Mouse (Mus musculus) Patski (cell line): ENCODE measurements around the gene Mylip. TPM values are rescaled to one million over a fixed set of nuclear protein-coding genes. Genes with fewer than 3 reads are reported as not detected.
A peak's percentile ranks its signal among the peaks of the same experiment; 100 is the strongest.

Experiments
- ATAC-seq: fragments of 100-300 bp; one replicate; pipeline ENCODE4 v1.8.0; 2021
- CTCF ChIA-PET: fragments of 350-600 bp; sonication (Branson Sonifier 250); formaldehyde crosslinking; loops from one replicate; lab custom pipeline; 2022; ENCODE audit warnings: inconsistent platforms; lab: Charles Lee
- POLR2A ChIA-PET: fragments of 350-600 bp; sonication (Branson Sonifier 250); formaldehyde crosslinking; loops from one replicate; lab custom pipeline; 2022; ENCODE audit warnings: antibody characterized with exemption, inconsistent platforms; lab: Charles Lee
- DNase-seq: peaks from one replicate; pipeline ENCODE4 v3.0.0-alpha.2; 2011; ENCODE audit warnings: low read depth, low spot score
- H3K27me3 ChIP-seq: fragments of 371-371 bp; one replicate; pipeline ENCODE4 v1.5.1; 2021
- CTCF ChIP-seq: fragments of 100-300 bp; IDR thresholded peaks from one replicate; pipeline ENCODE4 v1.5.1; 2021
- in situ Hi-C: fragments of 300-500 bp; cut with MboI; formaldehyde crosslinking; loops from 3 replicates; pipeline ENCODE4 v1.11.1; 2018; ENCODE audit warnings: low pct_unique_long_range_greater_than_20kb, mixed read lengths
- polyA plus RNA-seq: library from polyadenylated mRNA; unstranded; gene quantifications from one replicate; pipeline ENCODE4 v1.2.3, GENCODE M21; 2021

The Mylip gene
- polyA plus RNA-seq, 1 experiment from 2014 or later, result 21.6 TPM

DNA sequence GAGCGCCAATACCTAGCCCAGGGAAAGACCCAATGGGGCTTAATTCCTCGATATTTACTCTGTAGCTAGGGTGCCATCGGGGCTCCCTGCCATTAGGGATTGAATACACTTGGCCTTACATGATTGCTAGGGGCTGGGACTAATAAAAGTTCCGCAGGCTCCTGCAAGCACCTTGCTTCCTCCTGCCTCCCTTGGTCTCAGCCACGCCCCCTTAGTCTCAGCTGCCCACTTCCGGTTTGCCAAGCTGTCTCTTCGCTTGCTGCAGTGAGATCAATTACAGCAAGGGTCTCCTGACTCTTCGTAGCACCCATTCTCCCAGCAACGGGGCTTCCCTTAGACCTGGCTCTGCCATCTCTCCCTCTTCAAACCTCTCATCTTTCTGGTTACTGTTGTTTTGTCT, 63.5 kb downstream of the Mylip start:
- POLR2A ChIA-PET, result interaction anchor here (0.5 kb wide), 1 partner anchor 55 kb away, joined by 3 read pairs; no protein-coding TSS in a partner anchor
- TF ChIP-seq CTCF, result no peak

DNA sequence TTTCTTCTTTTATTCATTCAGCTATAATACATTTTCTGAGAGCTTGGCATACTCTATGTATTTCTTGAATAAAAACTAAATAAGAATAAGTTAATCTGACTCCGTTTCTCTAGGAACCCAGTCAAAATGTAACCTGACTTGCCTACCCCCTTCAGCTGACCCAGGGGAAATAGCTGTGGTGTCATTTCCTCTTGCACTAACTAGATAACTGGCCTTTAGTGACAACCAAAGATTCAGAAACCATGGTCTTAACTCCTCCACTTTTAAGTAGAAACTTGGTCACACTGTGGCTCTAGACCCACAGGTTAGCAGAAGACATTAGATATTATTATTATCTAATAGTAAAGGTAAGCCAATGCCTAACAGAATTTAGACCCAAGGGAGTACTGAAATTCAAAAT, 64.5 kb downstream of the Mylip start:
- no peaks in the 10 kb centered on the region for H3K27me3 ChIP-seq
- CTCF ChIA-PET, result interaction anchor here (1.4 kb wide), 1 partner anchor 11 kb away, joined by 6 read pairs; no protein-coding TSS in a partner anchor
- DNase-seq (no peak), ATAC-seq (no peak)
- POLR2A ChIA-PET, result no interaction called here
- TF ChIP-seq CTCF, result no peak
- in situ Hi-C loops, result no loop called here

More for the DNA sequence above, 63.5 kb downstream of the Mylip start:
- CTCF ChIA-PET, result interaction anchor here (1.0 to 1.5 kb wide), 3 partner anchors 8 to 422 kb away, joined by 3 to 6 read pairs (median 4); no protein-coding TSS in a partner anchor
- H3K27me3 ChIP-seq, result no peaks in the 10 kb centered on the region
- DNase-seq (no peak), ATAC-seq (no peak)
- in situ Hi-C loops, result no loop called here

DNA sequence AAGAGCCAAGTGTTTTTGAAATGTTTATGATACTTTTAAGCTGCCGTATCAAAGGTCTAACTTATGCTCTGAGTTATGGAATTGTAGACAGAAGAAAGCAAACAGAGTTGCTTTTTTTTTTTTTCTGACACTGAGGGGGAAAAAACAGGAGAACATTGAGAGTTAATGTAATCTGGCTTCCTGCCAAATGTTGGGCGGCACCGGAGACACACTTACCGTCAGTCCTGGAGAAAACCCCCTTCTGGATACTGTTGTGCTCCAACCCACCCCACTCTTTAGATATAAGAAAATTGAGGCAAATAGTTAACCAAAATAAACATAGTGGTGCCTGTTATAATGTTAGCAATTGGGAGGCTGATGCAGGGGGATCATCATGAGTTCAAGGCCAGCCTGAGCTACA, 65.1 kb downstream of the Mylip start:
- CTCF ChIA-PET, result no interaction called here
- POLR2A ChIA-PET, result no interaction called here
- DNase-seq (no peak), ATAC-seq (no peak)
- in situ Hi-C loops, result no loop called here
- no peak for TF ChIP-seq CTCF
- H3K27me3 ChIP-seq, result no peaks in the 10 kb centered on the region

DNA sequence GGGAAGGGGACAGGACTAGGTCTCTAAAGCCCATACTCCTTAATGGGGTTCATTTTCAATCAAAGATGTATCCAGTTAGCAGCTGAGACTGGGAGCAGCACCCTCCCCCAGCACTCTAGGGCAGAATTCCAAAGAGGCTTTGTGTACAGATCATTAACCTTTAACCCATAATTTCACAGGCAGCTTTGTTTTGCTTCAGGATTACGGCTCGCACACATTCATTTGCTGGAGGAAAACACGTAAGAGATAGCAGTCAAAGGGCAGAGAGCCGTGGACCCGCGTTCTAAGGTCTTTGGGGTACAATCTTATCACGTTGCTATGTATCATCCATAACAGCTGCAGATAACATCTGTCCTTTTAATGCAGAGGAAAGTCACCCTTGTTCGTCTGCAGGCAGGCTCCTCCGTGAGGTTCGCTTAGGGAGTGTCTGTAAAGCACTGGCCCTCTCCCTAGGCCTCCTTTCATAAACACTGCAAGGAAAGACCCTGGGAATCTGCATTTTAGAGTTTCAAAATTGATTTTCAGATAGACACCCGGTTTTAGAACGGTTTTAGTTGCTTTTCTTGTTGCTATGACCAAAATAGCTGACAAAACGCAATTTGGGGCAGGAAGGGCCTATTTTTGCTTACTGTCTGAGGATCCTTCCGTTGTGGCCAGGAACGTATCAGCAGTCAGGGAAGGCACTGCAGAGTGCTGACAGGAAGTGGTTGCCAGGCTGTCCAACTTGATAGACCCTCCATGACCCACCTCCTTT, 65.7 kb downstream of the Mylip start:
- DNase-seq (no peak), ATAC-seq (no peak)
- CTCF ChIA-PET, result no interaction called here
- in situ Hi-C loops, result no loop called here
- POLR2A ChIA-PET, result no interaction called here
- TF ChIP-seq CTCF, result no peak
- H3K27me3 ChIP-seq, result no peaks in the 10 kb centered on the region

DNA sequence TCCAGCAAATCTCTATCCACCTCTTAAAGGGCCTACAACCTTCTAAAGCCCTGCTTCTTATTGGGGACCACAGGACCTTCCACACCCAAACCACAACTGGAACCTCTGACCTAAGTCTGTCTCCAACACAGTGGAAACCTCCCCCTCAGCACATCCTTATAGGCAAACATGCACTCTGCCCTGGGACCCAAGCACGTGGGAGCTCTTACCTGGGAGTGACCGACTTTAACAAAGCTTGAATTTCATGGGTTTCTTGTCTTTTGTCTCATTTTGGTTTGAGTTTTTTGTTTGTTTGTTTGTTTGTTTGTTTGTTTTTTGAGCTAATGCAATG, 66.3 kb downstream of the Mylip start:
- in situ Hi-C loops, result no loop called here
- ChIA-PET CTCF (no interaction called here), POLR2A (no interaction called here)
- no peaks in the 10 kb centered on the region for H3K27me3 ChIP-seq
- DNase-seq, result no peak
- no peak for ATAC-seq
- no peak for TF ChIP-seq CTCF

DNA sequence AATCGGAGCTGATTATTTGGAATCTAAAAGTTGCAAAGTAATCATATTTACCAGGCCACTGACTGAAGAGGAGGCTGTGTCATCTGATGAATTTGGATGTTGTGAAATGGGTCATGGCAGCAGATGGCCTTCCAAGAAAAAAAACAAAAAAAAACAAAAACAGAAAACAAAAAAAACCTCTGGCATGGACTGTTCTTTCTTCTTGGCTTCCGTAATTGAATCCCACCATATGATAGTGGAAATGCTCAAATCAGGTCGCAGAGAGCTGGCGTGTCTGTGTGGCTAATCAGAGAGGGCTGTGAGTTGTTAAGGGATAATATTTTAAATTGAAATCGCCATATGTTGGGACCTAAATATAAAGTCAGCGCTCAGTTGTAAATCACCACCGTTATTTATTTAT, 67.9 kb downstream of the Mylip start:
- ChIA-PET CTCF (interaction anchor here (1.4 to 2.1 kb wide), 3 partner anchors 12 to 15 kb away, joined by 3 to 9 read pairs (median 5); no protein-coding TSS in a partner anchor), POLR2A (no interaction called here)
- in situ Hi-C loops, result no loop called here
- no peak for TF ChIP-seq CTCF
- no peak for ATAC-seq
- no peaks in the 10 kb centered on the region for H3K27me3 ChIP-seq
- DNase-seq, result no peak

DNA sequence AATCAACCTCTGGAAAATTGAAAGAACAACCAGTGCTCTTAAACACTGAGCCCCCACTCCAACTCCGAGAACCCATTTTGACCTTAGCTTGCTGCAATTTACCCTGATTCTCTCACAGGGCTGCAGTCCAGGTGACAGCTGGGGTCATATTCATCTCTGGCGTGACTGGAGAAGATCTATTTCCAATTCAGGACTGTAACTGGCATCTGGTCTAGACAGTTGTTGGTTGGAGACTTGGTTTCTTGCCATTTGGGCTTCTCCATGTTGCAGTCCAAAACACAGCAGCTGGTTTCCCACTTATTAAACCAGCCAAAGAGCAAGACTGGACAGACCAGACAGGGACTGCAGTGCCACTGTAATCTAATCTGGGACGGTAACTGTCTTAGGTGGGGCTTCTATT, 70.6 kb downstream of the Mylip start:
- DNase-seq (no peak), ATAC-seq (no peak)
- H3K27me3 ChIP-seq, result no peaks in the 10 kb centered on the region
- ChIA-PET CTCF (interaction anchor here (1.7 kb wide), 1 partner anchor 17 kb away, joined by 3 read pairs; no protein-coding TSS in a partner anchor), POLR2A (no interaction called here)
- TF ChIP-seq CTCF, result no peak
- in situ Hi-C loops, result loop anchor here (5.0 kb wide), 1 partner anchor 68 kb away; no protein-coding TSS in a partner anchor

DNA sequence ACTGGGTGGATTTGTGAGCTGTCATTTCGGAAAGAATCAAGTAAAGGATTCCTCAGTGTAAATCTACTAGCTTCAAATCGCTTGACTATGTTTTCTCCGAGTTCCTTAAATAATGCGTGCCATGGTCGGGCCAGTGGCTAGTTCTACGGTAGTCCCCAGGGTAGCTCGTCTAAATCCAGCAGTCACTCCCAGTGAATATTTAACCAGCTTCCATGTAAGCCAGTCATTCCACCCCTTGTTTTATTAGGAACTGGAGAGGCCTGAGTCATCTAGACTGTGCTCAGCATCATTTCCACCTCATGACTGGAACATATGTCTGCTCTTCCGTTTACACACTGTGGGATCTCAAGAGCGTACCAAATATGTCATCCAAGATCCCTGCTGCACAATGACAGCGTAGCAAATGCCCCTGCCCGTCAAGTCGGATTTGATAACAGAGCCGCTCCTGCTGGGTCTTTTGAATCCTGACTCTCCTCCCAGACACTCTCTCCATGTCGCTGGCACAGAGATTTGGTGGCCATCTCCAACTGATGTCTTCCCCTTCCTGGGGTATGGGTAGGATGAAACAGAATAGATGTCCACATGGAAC, 71.9 kb downstream of the Mylip start:
- no peaks in the 10 kb centered on the region for H3K27me3 ChIP-seq
- ATAC-seq (peak; percentile 31), DNase-seq (no peak)
- in situ Hi-C loops, result loop anchor here (5.0 kb wide), 1 partner anchor 69 kb away; no protein-coding TSS in a partner anchor
- no peak for TF ChIP-seq CTCF
- POLR2A ChIA-PET, result interaction anchor here (0.6 to 1.1 kb wide), 2 partner anchors 23 to 59 kb away, joined by 4 to 5 read pairs; no protein-coding TSS in a partner anchor
- CTCF ChIA-PET, result interaction anchor here (0.8 to 1.1 kb wide), 5 partner anchors 9 to 430 kb away, joined by 3 to 4 read pairs (median 3); no protein-coding TSS in a partner anchor

Other genes starting within 250 kb of the Mylip start
- 91.3 TPM for gene Gmpr, start 117.7 kb downstream of the Mylip start, polyA plus RNA-seq